Mouse (Mus musculus): ENCODE measurements around the gene Nrsn1. TPM values are rescaled to one million over a fixed set of nuclear protein-coding genes. Genes with fewer than 3 reads are reported as not detected.
A peak's percentile ranks its signal among the peaks of the same experiment; 100 is the strongest.
"Not testable (repeated sequence)": the region's sequence is repeated elsewhere in the genome, so short reads cannot be mapped to it uniquely, and the experiment has no call there.

The Nrsn1 gene
- 72.6 and 81.1 TPM in 2 replicates for polyA plus RNA-seq (2015; fragmentation: Nextera tagmentation; extraction: Ambion mirVana)

DNA sequence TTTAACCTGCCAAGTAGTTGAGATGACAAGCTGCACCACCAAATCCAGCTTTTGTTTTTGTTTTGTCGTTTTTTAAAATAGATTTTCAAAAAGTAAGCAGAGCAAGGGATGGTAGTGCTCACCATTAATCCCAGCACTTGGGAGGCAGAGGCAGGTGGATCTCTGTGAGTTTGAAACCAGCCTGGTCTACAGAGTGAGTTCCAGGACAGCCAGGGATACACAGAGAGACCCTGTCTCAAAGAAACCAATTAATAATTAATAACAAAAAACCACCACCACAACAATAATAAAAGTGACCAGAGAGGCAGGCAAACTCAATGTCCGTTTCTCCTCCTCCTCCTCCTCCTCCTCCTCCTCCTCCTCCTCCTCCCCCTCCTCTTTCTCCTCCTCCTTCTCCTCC lies at the start of gene Nrsn1:
TSS of gene Nrsn1 (minus strand) at position 101 of the 400 bp plus-strand sequence.
- Histone ChIP-seq H3K4me2 (peak within 1 kb of the TSS; percentile 66), H3K4me3 (peak within 1 kb of the TSS; percentile 60), H3K27ac (peak within 1 kb of the TSS; percentile 76), H3K9ac (peak within 1 kb of the TSS; percentile 59)
- WGBS, result 62% methylated on average over 2 of the region's 2 CpGs
- not testable (repeated sequence) for H3K4me1 ChIP-seq; H3K36me3 ChIP-seq (replicated peaks); H3K9me3 ChIP-seq; H3K27me3 ChIP-seq (replicated peaks)
- peak; percentile 13 for ATAC-seq (replicated peaks)

DNA sequence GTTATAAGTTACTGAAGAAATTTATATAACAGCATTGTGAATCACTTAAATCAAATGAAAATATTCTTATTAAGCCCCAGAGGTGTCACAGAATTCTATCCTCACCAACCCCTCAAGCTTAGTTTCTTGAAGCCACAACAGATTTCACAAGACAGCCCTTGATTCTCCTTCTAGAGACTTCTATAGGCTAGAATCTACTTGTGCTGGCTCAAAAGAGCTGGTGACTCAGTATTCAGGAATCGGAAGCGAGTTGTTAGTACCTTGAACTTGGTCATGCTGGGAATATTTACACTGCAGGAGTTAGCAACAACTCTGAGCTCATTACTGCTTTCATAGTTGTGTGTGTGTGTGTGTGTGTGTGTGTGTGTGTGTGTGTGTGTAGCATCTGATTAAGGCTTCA lies 41.8 kb upstream of the Nrsn1 start:
- Histone ChIP-seq H3K4me3 (no peak overlapping the region), H3K4me2 (no peak overlapping the region), H3K9me3 (no peaks in the 10 kb centered on the region), H3K27ac (no peak overlapping the region), H3K9ac (no peak overlapping the region), H3K27me3 (replicated peaks) (no peaks in the 10 kb centered on the region), H3K4me1 (no peaks in the 10 kb centered on the region), H3K36me3 (replicated peaks) (no peaks in the 10 kb centered on the region)
- WGBS, result 91% methylated on average over 2 of the region's 2 CpGs
- ATAC-seq (replicated peaks), result no peak

- no peak for ATAC-seq (replicated peaks)
- H3K4me1 ChIP-seq, result no peaks in the 10 kb centered on the region
- no peak overlapping the region for H3K27ac ChIP-seq
- H3K9me3 ChIP-seq, result no peaks in the 10 kb centered on the region
- no peak overlapping the region for H3K4me2 ChIP-seq
- H3K4me3 ChIP-seq, result no peak overlapping the region
- H3K36me3 ChIP-seq (replicated peaks), result no peaks in the 10 kb centered on the region
- H3K27me3 ChIP-seq (replicated peaks), result no peaks in the 10 kb centered on the region
- H3K9ac ChIP-seq, result no peak overlapping the region
Observed at GRCm38 (mm10) chr13:25310068-25310467, 39.8 kb upstream of the Nrsn1 start.

DNA sequence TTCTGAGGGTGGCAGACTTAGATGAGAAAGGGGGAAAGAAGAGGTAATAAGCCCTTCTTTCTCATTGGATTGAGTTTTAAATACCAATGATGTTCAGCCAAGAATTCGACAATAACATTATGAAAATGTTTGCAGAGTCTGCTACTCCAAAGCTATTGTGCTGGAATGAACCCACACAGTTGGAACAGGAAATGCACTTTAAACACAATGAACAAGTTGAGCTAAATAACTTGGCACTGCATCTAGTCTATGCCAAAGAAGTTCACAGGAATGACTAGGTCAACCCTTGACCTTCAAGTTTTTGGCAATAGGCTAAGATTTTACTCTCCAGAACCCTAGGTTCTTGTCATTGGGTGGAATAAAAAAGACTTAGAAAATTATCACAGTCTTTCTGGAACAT lies 18.4 kb upstream of the Nrsn1 start:
- Histone ChIP-seq H3K4me2 (no peak overlapping the region), H3K9me3 (no peaks in the 10 kb centered on the region), H3K4me1 (no peaks in the 10 kb centered on the region), H3K9ac (no peak overlapping the region), H3K4me3 (no peak overlapping the region), H3K27me3 (replicated peaks) (no peaks in the 10 kb centered on the region), H3K36me3 (replicated peaks) (no peaks in the 10 kb centered on the region), H3K27ac (no peak overlapping the region)
- ATAC-seq (replicated peaks), result no peak
- 79% methylated on average over 1 of the region's 1 CpGs for WGBS

- no peak for ATAC-seq (replicated peaks)
Observed at GRCm38 (mm10) chr13:25274934-25275565, 4.7 kb upstream of the Nrsn1 start.

GRCm38 (mm10) chr13:25272189-25272588 lies 1.9 kb upstream of the Nrsn1 start:
- H3K36me3 ChIP-seq (replicated peaks), result no peaks in the 10 kb centered on the region
- no peaks in the 10 kb centered on the region for H3K27me3 ChIP-seq (replicated peaks)
- no peak overlapping the region for H3K27ac ChIP-seq
- H3K4me2 ChIP-seq, result no peak overlapping the region
- 86% methylated on average over 4 of the region's 4 CpGs for WGBS
- H3K9me3 ChIP-seq, result no peaks in the 10 kb centered on the region
- ATAC-seq (replicated peaks), result no peak
- no peak overlapping the region for H3K9ac ChIP-seq
- peaks cover 10% of the 10 kb centered on the region for H3K4me1 ChIP-seq
- H3K4me3 ChIP-seq, result no peak overlapping the region

More at GRCm38 (mm10) chr13:25274934-25275565, 4.7 kb upstream of the Nrsn1 start:
- H3K27ac ChIP-seq, result no peak overlapping the region
- H3K36me3 ChIP-seq (replicated peaks), result no peaks in the 10 kb centered on the region
- H3K27me3 ChIP-seq (replicated peaks), result no peaks in the 10 kb centered on the region
- H3K4me1 ChIP-seq, result no peaks in the 10 kb centered on the region
- H3K4me3 ChIP-seq, result no peak overlapping the region
- H3K9me3 ChIP-seq, result no peaks in the 10 kb centered on the region
- H3K4me2 ChIP-seq, result no peak overlapping the region
- 66% methylated on average over 5 of the region's 5 CpGs for WGBS
- H3K9ac ChIP-seq, result no peak overlapping the region

- peaks cover 10% of the 10 kb centered on the region for H3K4me1 ChIP-seq
- H3K36me3 ChIP-seq (replicated peaks), result no peaks in the 10 kb centered on the region
- ATAC-seq (replicated peaks), result peak; percentile 99
- H3K9ac ChIP-seq, result peak overlapping the region; percentile 59
- H3K9me3 ChIP-seq, result no peaks in the 10 kb centered on the region
- peak overlapping the region; percentile 66 for H3K4me2 ChIP-seq
- 3% methylated on average over 41 of the region's 42 CpGs for WGBS
- H3K4me3 ChIP-seq, result peak overlapping the region; percentile 60
- peak overlapping the region; percentile 76 for H3K27ac ChIP-seq
- H3K27me3 ChIP-seq (replicated peaks), result no peaks in the 10 kb centered on the region
Observed at GRCm38 (mm10) chr13:25269569-25270268, 583 bp downstream of the Nrsn1 start.

DNA sequence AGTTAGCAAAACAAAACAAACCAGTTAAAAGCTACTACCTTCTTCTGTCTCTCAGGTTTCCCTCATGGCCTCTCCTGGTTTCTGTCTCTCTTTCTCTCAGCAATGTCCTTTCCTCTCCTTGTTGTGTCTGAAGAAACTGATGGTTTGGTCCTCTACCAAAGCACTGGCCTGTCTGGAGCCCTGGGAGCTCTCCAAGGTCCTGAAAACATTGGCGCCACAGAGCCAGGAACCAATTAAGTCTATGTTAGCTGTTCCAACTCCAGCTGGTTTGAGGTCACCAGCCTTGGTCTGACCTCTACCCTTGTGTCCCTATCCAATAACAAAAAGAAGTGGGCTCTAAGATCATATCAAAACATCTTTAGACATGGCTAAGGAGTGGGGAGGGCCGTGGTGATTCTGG lies 1.3 kb downstream of the Nrsn1 start:
- 0 out of 2 replicates have a peak, but pooled peaks have one; percentile 9 for ATAC-seq (replicated peaks)
- peaks cover 10% of the 10 kb centered on the region for H3K4me1 ChIP-seq
- H3K4me2 ChIP-seq, result peak overlapping the region; percentile 66
- 0 out of 2 replicates have a peak overlapping the region, but pooled peaks have one; percentile 17 for H3K27ac ChIP-seq
- WGBS, result 19% methylated on average over 2 of the region's 2 CpGs
- 0 out of 2 replicates have a peak overlapping the region, but pooled peaks have one; percentile 8 for H3K9ac ChIP-seq
- no peaks in the 10 kb centered on the region for H3K9me3 ChIP-seq
- H3K36me3 ChIP-seq (replicated peaks), result no peaks in the 10 kb centered on the region
- H3K4me3 ChIP-seq, result peak overlapping the region; percentile 60
- H3K27me3 ChIP-seq (replicated peaks), result no peaks in the 10 kb centered on the region

GRCm38 (mm10) chr13:25262748-25263147 lies 7.6 kb downstream of the Nrsn1 start:
- Histone ChIP-seq H3K9ac (no peak overlapping the region), H3K27me3 (replicated peaks) (no peaks in the 10 kb centered on the region), H3K4me3 (no peak overlapping the region), H3K36me3 (replicated peaks) (no peaks in the 10 kb centered on the region), H3K4me2 (no peak overlapping the region), H3K27ac (no peak overlapping the region), H3K4me1 (no peaks in the 10 kb centered on the region), H3K9me3 (no peaks in the 10 kb centered on the region)
- no peak for ATAC-seq (replicated peaks)
- WGBS, result 83% methylated on average over 4 of the region's 4 CpGs

DNA sequence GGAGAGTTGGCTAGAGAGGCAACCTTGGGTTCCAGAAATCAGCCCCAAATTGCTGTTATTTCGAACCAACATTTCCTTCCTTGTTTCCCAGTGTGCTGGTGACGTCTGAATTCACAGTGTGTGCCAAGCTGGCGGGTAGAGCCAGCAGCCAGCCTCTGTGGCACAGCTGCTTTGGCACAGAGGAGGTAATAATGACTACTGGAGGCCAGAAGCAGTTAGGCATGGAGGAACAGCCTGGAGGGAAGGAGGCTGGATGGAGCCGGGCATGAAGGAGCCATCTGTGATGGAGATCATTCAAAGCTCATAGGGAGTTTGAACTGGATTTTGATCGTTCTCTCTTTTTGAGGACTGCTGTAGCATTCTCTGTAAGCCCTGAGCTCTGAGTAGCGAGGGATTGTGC lies 12.7 kb downstream of the Nrsn1 start:
- no peak overlapping the region for H3K9ac ChIP-seq
- H3K27me3 ChIP-seq (replicated peaks), result no peaks in the 10 kb centered on the region
- H3K4me3 ChIP-seq, result no peak overlapping the region
- no peak overlapping the region for H3K27ac ChIP-seq
- no peak for ATAC-seq (replicated peaks)
- no peaks in the 10 kb centered on the region for H3K9me3 ChIP-seq
- H3K4me2 ChIP-seq, result no peak overlapping the region
- H3K4me1 ChIP-seq, result no peaks in the 10 kb centered on the region
- H3K36me3 ChIP-seq (replicated peaks), result no peaks in the 10 kb centered on the region
- WGBS, result 84% methylated on average over 6 of the region's 6 CpGs

- no peak overlapping the region for H3K4me3 ChIP-seq
- no peak overlapping the region for H3K9ac ChIP-seq
- H3K9me3 ChIP-seq, result no peaks in the 10 kb centered on the region
- no peak overlapping the region for H3K27ac ChIP-seq
- no peak for ATAC-seq (replicated peaks)
- no peaks in the 10 kb centered on the region for H3K36me3 ChIP-seq (replicated peaks)
- H3K27me3 ChIP-seq (replicated peaks), result no peaks in the 10 kb centered on the region
- 83% methylated on average over 9 of the region's 9 CpGs for whole genome bisulfite sequencing
- no peak overlapping the region for H3K4me2 ChIP-seq
- H3K4me1 ChIP-seq, result no peaks in the 10 kb centered on the region
Observed at GRCm38 (mm10) chr13:25254478-25255263, 15.6 kb downstream of the Nrsn1 start.

- no peaks in the 10 kb centered on the region for H3K36me3 ChIP-seq (replicated peaks)
- ATAC-seq (replicated peaks), result no peak
- no peak overlapping the region for H3K4me3 ChIP-seq
- no peaks in the 10 kb centered on the region for H3K4me1 ChIP-seq
- H3K27me3 ChIP-seq (replicated peaks), result no peaks in the 10 kb centered on the region
- H3K9ac ChIP-seq, result no peak overlapping the region
- H3K4me2 ChIP-seq, result no peak overlapping the region
- 81% methylated on average over 1 of the region's 1 CpGs for WGBS
- no peaks in the 10 kb centered on the region for H3K9me3 ChIP-seq
- no peak overlapping the region for H3K27ac ChIP-seq
Observed at GRCm38 (mm10) chr13:25251893-25252292, 18.4 kb downstream of the Nrsn1 start.
